Mouse (Mus musculus) layer of hippocampus, postnatal 25 days (tissue): ENCODE results near the gene Ccnd1. TPM values are rescaled to one million over a fixed set of nuclear protein-coding genes. Genes with fewer than 3 reads are reported as not detected.

Source experiments
- DNase-seq, 2 experiments: peaks; one replicate each; pipeline ENCODE4 v3.0.0; 2022; ENCODE audit warnings: mixed read lengths in 2 of 2, low spot score in 1 of 2; ENCODE audit errors: extremely low spot score in 1 of 2
- total RNA-seq, 2 experiments: library from RNA; stranded (reverse); gene quantifications; 2 replicates each; pipeline ENCODE4 v1.2.3; 2021

Gene Ccnd1
- total RNA-seq, 2 experiments from 2014 or later, result 52.4 to 53.8 TPM

GRCm38 (mm10) chr7:144940003-144940571 lies 362 bp upstream of the Ccnd1 start:
- no peak for DNase-seq

GRCm38 (mm10) chr7:144938661-144939343 lies 923 bp downstream of the Ccnd1 start:
- no peak for DNase-seq

GRCm38 (mm10) chr7:144937899-144938517 lies 1.7 kb downstream of the Ccnd1 start:
- no peak for DNase-seq

- peak; percentile 90 to 94 for DNase-seq
Measured at GRCm38 (mm10) chr7:144937490-144937889, 2.2 kb downstream of the Ccnd1 start.

GRCm38 (mm10) chr7:144936311-144936880 lies 3.3 kb downstream of the Ccnd1 start:
- DNase-seq, result no peak

- DNase-seq, result no peak
Measured at GRCm38 (mm10) chr7:144935563-144935962, 4.2 kb downstream of the Ccnd1 start.

- no peak for DNase-seq
Measured at GRCm38 (mm10) chr7:144934901-144935300, 4.8 kb downstream of the Ccnd1 start.

GRCm38 (mm10) chr7:144933796-144934195 lies 5.9 kb downstream of the Ccnd1 start:
- no peak for DNase-seq

- no peak for DNase-seq
Measured at GRCm38 (mm10) chr7:144933336-144933735, 6.4 kb downstream of the Ccnd1 start.

GRCm38 (mm10) chr7:144932389-144932937 lies 7.3 kb downstream of the Ccnd1 start:
- DNase-seq, result no peak

- peak in 1 of 2 experiments; percentile 7 for DNase-seq
Measured at GRCm38 (mm10) chr7:144931778-144932177, 7.9 kb downstream of the Ccnd1 start.

- no peak for DNase-seq
Measured at GRCm38 (mm10) chr7:144929931-144930330, 9.8 kb downstream of the Ccnd1 start.

- no peak for DNase-seq
Measured at GRCm38 (mm10) chr7:144929506-144929905, 10.2 kb downstream of the Ccnd1 start.

GRCm38 (mm10) chr7:144928889-144929210 lies 10.9 kb downstream of the Ccnd1 start:
- DNase-seq, result no peak

- DNase-seq, result no peak
Measured at GRCm38 (mm10) chr7:144928009-144928888, 11.5 kb downstream of the Ccnd1 start.

GRCm38 (mm10) chr7:144927591-144927990 lies 12.1 kb downstream of the Ccnd1 start:
- no peak for DNase-seq

GRCm38 (mm10) chr7:144918823-144919222 lies 20.9 kb downstream of the Ccnd1 start:
- DNase-seq, result no peak

GRCm38 (mm10) chr7:144914948-144915750 lies 24.6 kb downstream of the Ccnd1 start, which contains the start of gene LTO1:
LTO1 (plus strand) TSS chr7:144915100.
- peak; percentile 72 to 85 for DNase-seq

- DNase-seq, result peak; percentile 70 to 71
Measured at GRCm38 (mm10) chr7:144914296-144914947, 25.3 kb downstream of the Ccnd1 start.
